Mouse (Mus musculus) bone marrow, adult 2 months (tissue): ENCODE data around the gene Ccnf.

ENCODE experiments used
- CTCF ChIP-seq: fragments of 200-500 bp; IDR thresholded peaks from 2 replicates; pipeline ENCODE4 v1.5.1; 2011; ENCODE audit warnings: low read length, control low read depth; ENCODE audit not compliant: control insufficient read depth, insufficient read depth
- POLR2A ChIP-seq: fragments of 200-500 bp; IDR thresholded peaks from 2 replicates; pipeline ENCODE4 v1.6.1; 2011; ENCODE audit warnings: low read depth, mild to moderate bottlenecking, control low read depth, low read length, borderline replicate concordance; ENCODE audit not compliant: control insufficient read depth

DNA sequence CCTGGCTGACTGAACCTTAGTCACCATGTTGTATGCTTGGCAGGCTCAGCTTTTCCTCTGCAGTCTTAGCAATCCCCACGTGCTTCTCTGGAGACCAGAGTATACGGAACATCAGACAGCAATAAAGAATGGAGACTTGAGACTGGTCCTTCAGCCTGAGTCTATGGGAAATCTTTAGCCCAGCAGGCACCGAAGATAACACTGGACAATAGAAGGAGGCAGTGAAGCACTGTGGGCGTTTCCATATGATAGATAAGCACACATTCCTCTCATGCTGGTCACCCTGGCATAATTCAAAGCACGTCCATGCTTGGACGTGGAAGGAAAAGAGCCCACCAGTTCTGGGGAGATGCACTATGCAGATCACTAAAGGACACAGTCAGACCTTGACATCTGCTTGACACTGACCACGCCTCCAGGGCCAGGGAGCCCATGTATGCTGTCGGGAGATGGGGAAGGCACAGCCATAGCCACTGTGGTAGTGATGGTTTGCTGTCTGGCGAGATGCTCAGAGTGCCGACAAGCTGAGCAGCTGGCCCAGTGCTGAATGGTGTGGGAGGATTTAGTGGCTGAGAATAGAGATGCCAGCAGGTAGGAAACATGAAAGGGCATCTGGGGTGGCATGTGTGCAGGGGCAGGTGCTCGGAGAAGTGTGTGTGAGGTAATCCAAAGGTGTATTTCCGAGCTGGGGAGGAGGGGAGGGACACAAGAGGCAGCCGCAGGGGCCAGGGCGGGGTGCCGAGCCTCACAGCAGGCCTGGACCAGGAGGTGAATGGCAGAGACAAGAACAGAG, 54.1 kb downstream of the Ccnf start:
- TF ChIP-seq POLR2A = no peak
- no peak for TF ChIP-seq CTCF
